Mouse (Mus musculus) spleen, adult 2 months (tissue): ENCODE data around the gene F11r. TPM values are rescaled to one million over a fixed set of nuclear protein-coding genes. Genes with fewer than 3 reads are reported as not detected.

Experiments used
- DNase-seq, 2 experiments: peaks; one replicate each; pipeline versions ENCODE4 v3.0.0 to v3.0.0-alpha.2; 2012 to 2021; ENCODE audit warnings: low spot score in 2 of 2, low read depth in 1 of 2
- H3K27ac ChIP-seq: fragments of 200-500 bp; 2 replicates; pipeline ENCODE4 v1.5.1; 2012; ENCODE audit warnings: low read length, inconsistent platforms; ENCODE audit not compliant: insufficient read depth
- H3K27me3 ChIP-seq: fragments of 200-500 bp; 2 replicates; pipeline ENCODE4 v1.6.1; 2012; ENCODE audit warnings: mild to moderate bottlenecking, moderate library complexity, low read length, inconsistent platforms; ENCODE audit not compliant: control insufficient read depth, insufficient read depth
- H3K36me3 ChIP-seq: fragments of 200-500 bp; 2 replicates; pipeline ENCODE4 v1.6.1; 2012; ENCODE audit warnings: mild to moderate bottlenecking, low read length, inconsistent platforms; ENCODE audit not compliant: control insufficient read depth, insufficient read depth
- H3K4me1 ChIP-seq: fragments of 200-500 bp; 2 replicates; pipeline ENCODE4 v1.6.1; 2011; ENCODE audit warnings: inconsistent platforms; ENCODE audit not compliant: control insufficient read depth, insufficient read depth, insufficient read length
- H3K4me3 ChIP-seq: fragments of 200-500 bp; 2 replicates; pipeline ENCODE4 v1.5.1; 2011; ENCODE audit warnings: mild to moderate bottlenecking, inconsistent platforms; ENCODE audit not compliant: insufficient read depth, insufficient read length; ENCODE audit errors: extremely low read depth
- CTCF ChIP-seq: fragments of 200-500 bp; IDR thresholded peaks from 2 replicates; pipeline ENCODE4 v1.5.1; 2011; ENCODE audit warnings: mild to moderate bottlenecking, inconsistent platforms; ENCODE audit not compliant: insufficient read depth, insufficient read length, insufficient replicate concordance; ENCODE audit errors: extremely low read depth
- POLR2A ChIP-seq: fragments of 200-500 bp; IDR thresholded peaks from 2 replicates; pipeline ENCODE4 v1.6.1; 2011; ENCODE audit warnings: low read depth, low read length, inconsistent platforms
- WGBS: fragments of 180-500 bp; shearing (Covaris S2); methylation state at CpG from one replicate; pipeline ENCODE4 v1.1.7; 2018; 5-methylcytosine and 5-hydroxymethylcytosine counted together
- polyA plus RNA-seq: library from polyadenylated mRNA; depleted of rRNA; stranded (reverse); fragments of >200 nt; gene quantifications from 2 replicates; pipeline ENCODE4 v1.2.3, GENCODE M21; 2012

F11r gene
- polyA plus RNA-seq, 1 experiment = 9.6 TPM

GRCm38 (mm10) chr1:171445050-171445449 is 7.7 kb downstream of the F11r start:
- 90% methylated on average over 5 of the region's 5 CpGs for WGBS

DNA sequence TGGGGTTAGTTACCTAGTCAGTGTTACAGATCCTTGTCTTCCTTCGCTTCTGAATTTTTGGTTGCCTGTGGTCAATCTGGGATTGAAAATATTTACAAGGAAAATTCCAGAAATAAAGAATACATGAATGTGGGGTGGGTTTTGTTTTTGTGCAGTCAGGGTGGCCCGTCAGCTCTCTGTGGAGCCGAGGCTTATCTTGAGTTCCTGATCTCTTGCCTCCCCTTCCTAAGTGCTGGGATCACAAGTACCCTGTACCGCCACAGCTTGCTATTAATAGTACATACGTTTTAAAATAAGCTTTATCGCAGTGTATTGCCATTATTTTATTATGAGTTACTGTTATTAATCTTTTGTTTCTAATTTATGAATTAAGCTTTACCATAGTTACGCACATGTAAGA is 9.5 kb downstream of the F11r start:
- no peak for DNase-seq
- no peaks in the 10 kb centered on the region for H3K27me3 ChIP-seq
- no peak for TF ChIP-seq CTCF
- TF ChIP-seq POLR2A = no peak
- peaks cover 4% of the 10 kb centered on the region; the same call in 1 of the 2 replicates for H3K4me1 ChIP-seq
- no peaks in the 10 kb centered on the region for H3K36me3 ChIP-seq
- H3K4me3 ChIP-seq = no peak overlapping the region
- WGBS = 61% methylated on average over 7 of the region's 7 CpGs
- no peak overlapping the region for H3K27ac ChIP-seq

More at GRCm38 (mm10) chr1:171445050-171445449, 7.7 kb downstream of the F11r start:
- H3K27ac ChIP-seq = no peak overlapping the region
- DNase-seq = no peak
- no peak for TF ChIP-seq CTCF
- H3K36me3 ChIP-seq = no peaks in the 10 kb centered on the region
- no peaks in the 10 kb centered on the region for H3K27me3 ChIP-seq
- peaks cover 7% of the 10 kb centered on the region; the same call in 1 of the 2 replicates for H3K4me1 ChIP-seq
- no peak overlapping the region for H3K4me3 ChIP-seq

DNA sequence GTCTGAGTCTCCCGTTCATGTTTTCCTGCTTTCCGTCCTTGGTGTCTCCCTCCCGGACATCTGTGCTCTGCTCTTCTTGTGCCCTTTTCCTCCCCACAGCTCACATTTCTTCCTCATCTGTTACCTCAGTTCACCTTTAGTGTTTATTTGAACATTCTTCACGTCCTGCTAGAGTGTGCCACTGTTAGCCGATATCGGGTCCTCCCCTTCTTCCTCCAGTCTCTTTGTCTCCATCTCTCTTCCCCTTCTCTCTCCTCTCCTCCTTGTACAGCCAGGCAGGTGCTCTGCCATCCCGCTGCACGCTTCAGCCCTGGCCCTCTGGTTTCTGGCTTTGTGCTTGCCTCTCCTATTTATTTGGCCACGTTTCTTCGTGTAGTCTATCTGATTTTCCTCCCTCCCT is 10.4 kb downstream of the F11r start:
- Histone ChIP-seq H3K4me3 (no peak overlapping the region), H3K27ac (no peak overlapping the region), H3K27me3 (no peaks in the 10 kb centered on the region), H3K36me3 (no peaks in the 10 kb centered on the region), H3K4me1 (no peaks in the 10 kb centered on the region)
- DNase-seq = no peak
- no peak for TF ChIP-seq CTCF
- no peak for TF ChIP-seq POLR2A
- 30% methylated on average over 10 of the region's 10 CpGs for WGBS

DNA sequence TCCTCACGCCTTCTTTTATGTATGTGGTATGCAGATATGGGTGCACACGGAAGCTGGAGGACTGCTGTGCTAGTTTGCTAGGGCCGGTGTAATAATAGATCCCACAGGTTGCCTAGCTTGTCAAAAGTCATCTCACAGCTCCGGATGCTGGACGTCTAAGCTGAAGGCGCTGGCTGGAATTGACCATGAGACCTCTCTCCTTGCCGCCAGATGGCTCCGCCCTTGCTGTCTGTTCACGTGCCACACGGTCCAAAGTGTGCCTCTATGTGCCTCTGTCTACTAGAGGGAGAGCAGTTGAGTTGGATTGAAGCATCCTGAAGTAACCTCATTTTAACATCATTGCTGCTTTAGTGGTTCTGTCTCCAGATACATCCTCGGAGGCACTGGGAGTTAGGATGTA is 12.7 kb downstream of the F11r start:
- H3K4me1 ChIP-seq = no peaks in the 10 kb centered on the region
- H3K36me3 ChIP-seq = no peaks in the 10 kb centered on the region

DNA sequence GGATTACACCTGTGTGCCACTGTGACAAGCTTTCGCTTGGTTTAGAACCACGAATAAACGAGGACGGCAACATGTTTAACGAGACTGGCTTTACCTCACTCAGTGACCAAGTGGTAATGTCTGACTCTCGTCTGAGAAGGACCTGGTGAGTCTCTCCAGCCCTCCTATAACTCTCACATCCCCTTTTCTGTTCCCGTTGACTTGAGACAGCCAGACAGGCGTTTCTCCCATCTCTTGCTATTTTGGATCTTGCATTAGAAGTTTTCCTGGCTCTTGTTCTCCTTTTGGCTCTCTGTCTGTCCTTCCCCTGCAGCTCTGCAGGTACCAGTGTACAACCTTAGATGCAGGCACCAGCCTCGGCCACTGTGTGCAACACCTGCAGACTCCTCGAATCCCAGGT is 13.7 kb downstream of the F11r start:
- Histone ChIP-seq H3K27me3 (no peaks in the 10 kb centered on the region), H3K4me1 (no peaks in the 10 kb centered on the region), H3K27ac (no peak overlapping the region), H3K36me3 (no peaks in the 10 kb centered on the region), H3K4me3 (no peak overlapping the region)
- 65% methylated on average over 10 of the region's 10 CpGs for WGBS
- DNase-seq = no peak
- TF ChIP-seq POLR2A (no peak), CTCF (no peak)

More for the DNA sequence above, 12.7 kb downstream of the F11r start:
- Histone ChIP-seq H3K27ac (no peak overlapping the region), H3K4me3 (no peak overlapping the region), H3K27me3 (no peaks in the 10 kb centered on the region)
- no peak for TF ChIP-seq CTCF
- TF ChIP-seq POLR2A = no peak
- no peak for DNase-seq
- WGBS = 89% methylated on average over 11 of the region's 11 CpGs

GRCm38 (mm10) chr1:171452522-171452921 is 15.2 kb downstream of the F11r start:
- no peaks in the 10 kb centered on the region for H3K36me3 ChIP-seq
- DNase-seq = no peak
- H3K4me3 ChIP-seq = no peak overlapping the region
- TF ChIP-seq POLR2A (no peak), CTCF (no peak)
- H3K4me1 ChIP-seq = no peaks in the 10 kb centered on the region
- no peak overlapping the region for H3K27ac ChIP-seq
- 68% methylated on average over 5 of the region's 5 CpGs for WGBS
- H3K27me3 ChIP-seq = no peaks in the 10 kb centered on the region

GRCm38 (mm10) chr1:171452923-171453322 is 15.6 kb downstream of the F11r start:
- TF ChIP-seq CTCF (no peak), POLR2A (no peak)
- 82% methylated on average over 5 of the region's 5 CpGs for WGBS
- no peak for DNase-seq
- no peak overlapping the region for H3K27ac ChIP-seq
- H3K36me3 ChIP-seq = no peaks in the 10 kb centered on the region
- H3K4me1 ChIP-seq = no peaks in the 10 kb centered on the region
- no peaks in the 10 kb centered on the region for H3K27me3 ChIP-seq
- no peak overlapping the region for H3K4me3 ChIP-seq
